Mouse (Mus musculus): ENCODE results near the gene AC109138.7.

- TF ChIP-seq CTCF (IDR thresholded peaks at IDR 0.05; ENCODE audit: borderline replicate concordance, extremely low read depth, insufficient read depth, insufficient read length) (no peak), POLR2A (IDR thresholded peaks at IDR 0.05; ENCODE audit: borderline replicate concordance, extremely low read depth, insufficient read depth, insufficient read length, poor library complexity, severe bottlenecking) (no peak)
These were observed 14.7 kb downstream of the AC109138.7 start for GRCm38 (mm10) chr19:4228891-4229290.

Measured in brain, embryonic 14.5 days (tissue).